Comparison of ENCODE assay signal across 11 mouse cellular contexts in the genomic region with DNA sequence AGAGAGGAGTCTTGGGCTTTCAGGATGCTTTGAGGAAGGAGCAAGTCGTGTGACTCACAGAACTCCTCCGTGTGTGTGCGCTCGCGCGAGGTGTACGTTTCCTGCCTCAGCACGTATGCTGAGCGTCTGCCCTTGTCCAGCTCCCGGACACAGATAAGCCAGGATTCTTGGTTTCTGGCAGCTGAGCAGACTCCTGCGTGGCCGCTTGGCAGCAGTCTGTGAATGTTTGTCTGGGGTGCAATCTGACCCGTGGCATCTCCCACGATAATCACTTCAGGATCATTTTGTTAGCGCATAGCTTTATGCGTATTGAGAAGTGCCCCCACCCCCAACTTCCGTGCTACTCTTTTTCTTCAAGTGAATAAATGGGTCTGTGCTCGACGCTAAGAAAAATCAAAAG. TPM values are rescaled to one million over a fixed set of nuclear protein-coding genes. Genes with fewer than 3 reads are reported as not detected.
DNase-seq lines count a peak whose midpoint lies in the region; ATAC-seq lines count a peak whose summit lies in the region.
"Had no signal": no experiment of that assay in that cellular context is flagged by ENCODE, and none has a peak within 500 bp of the region (broad histone marks: within the 10 kb centered on the region; RNA-seq: fewer than 3 reads in every experiment).

No protein-coding gene starts in this region.

- H3K9me3 ChIP-seq in forebrain, embryonic 10.5 days = no peaks in the 10 kb centered on the region
- no peaks in the 10 kb centered on the region for H3K9me3 ChIP-seq in forebrain, embryonic 16.5 days (ENCODE audit: control insufficient read depth, low read length)
- H3K9me3 ChIP-seq in midbrain, embryonic 10.5 days (replicated peaks) = no peaks in the 10 kb centered on the region
- H3K9me3 ChIP-seq in midbrain, embryonic 15.5 days = no peaks in the 10 kb centered on the region
- no peaks in the 10 kb centered on the region for H3K9me3 ChIP-seq in embryonic facial prominence, embryonic 13.5 days
- H3K9me3 ChIP-seq in limb, embryonic 15.5 days = no peaks in the 10 kb centered on the region

- peaks cover 45% of the 10 kb centered on the region for H3K4me1 ChIP-seq in forebrain, embryonic 10.5 days
- H3K4me1 ChIP-seq in forebrain, embryonic 16.5 days (replicated peaks; ENCODE audit: control insufficient read depth, insufficient read depth, low read length) = peaks cover 36% of the 10 kb centered on the region
- H3K4me1 ChIP-seq in midbrain, embryonic 10.5 days = peaks cover 61% of the 10 kb centered on the region
- peaks cover 51% of the 10 kb centered on the region for H3K4me1 ChIP-seq in midbrain, embryonic 15.5 days
- peaks cover 75% of the 10 kb centered on the region for H3K4me1 ChIP-seq in embryonic facial prominence, embryonic 13.5 days
- H3K4me1 ChIP-seq in limb, embryonic 15.5 days = peaks cover 60% of the 10 kb centered on the region

- H3K36me3 ChIP-seq in forebrain, embryonic 10.5 days (replicated peaks) = peaks cover 25% of the 10 kb centered on the region
- H3K36me3 ChIP-seq in forebrain, embryonic 16.5 days (ENCODE audit: control insufficient read depth, insufficient read depth) = no peaks in the 10 kb centered on the region
- H3K36me3 ChIP-seq in midbrain, embryonic 10.5 days = peaks cover 14% of the 10 kb centered on the region
- H3K36me3 ChIP-seq in midbrain, embryonic 15.5 days (replicated peaks) = no peaks in the 10 kb centered on the region
- peaks cover 8% of the 10 kb centered on the region for H3K36me3 ChIP-seq in embryonic facial prominence, embryonic 13.5 days
- peaks cover 4% of the 10 kb centered on the region; the same call in 1 of the 2 replicates for H3K36me3 ChIP-seq in limb, embryonic 15.5 days

- no peak overlapping the region for H3K9ac ChIP-seq in forebrain, embryonic 16.5 days (replicated peaks; ENCODE audit: low read depth, low read length)
- no peak overlapping the region for H3K9ac ChIP-seq in midbrain, embryonic 15.5 days
- H3K9ac ChIP-seq in embryonic facial prominence, embryonic 13.5 days = no peak overlapping the region
- H3K9ac ChIP-seq in limb, embryonic 15.5 days = no peak overlapping the region

- no peaks in the 10 kb centered on the region for H3K27me3 ChIP-seq in forebrain, embryonic 10.5 days (ENCODE audit: poor library complexity, severe bottlenecking)
- no peaks in the 10 kb centered on the region for H3K27me3 ChIP-seq in forebrain, embryonic 16.5 days (replicated peaks; ENCODE audit: control insufficient read depth, insufficient read depth, low read length)
- no peaks in the 10 kb centered on the region for H3K27me3 ChIP-seq in midbrain, embryonic 10.5 days (ENCODE audit: low read depth, poor library complexity, severe bottlenecking)
- no peaks in the 10 kb centered on the region for H3K27me3 ChIP-seq in midbrain, embryonic 15.5 days (replicated peaks)
- H3K27me3 ChIP-seq in embryonic facial prominence, embryonic 13.5 days = no peaks in the 10 kb centered on the region
- no peaks in the 10 kb centered on the region for H3K27me3 ChIP-seq in limb, embryonic 15.5 days

- WGBS in forebrain, embryonic 10.5 days = 88% methylated on average over 19 of the region's 19 CpGs
- WGBS in forebrain, embryonic 16.5 days = 76% methylated on average over 19 of the region's 19 CpGs
- WGBS in midbrain, embryonic 10.5 days = 90% methylated on average over 19 of the region's 19 CpGs
- 80% methylated on average over 19 of the region's 19 CpGs for WGBS in midbrain, embryonic 15.5 days
- 50% methylated on average over 19 of the region's 19 CpGs for WGBS in embryonic facial prominence, embryonic 13.5 days
- WGBS in limb, embryonic 15.5 days = 68% methylated on average over 19 of the region's 19 CpGs

- no peak for ATAC-seq in forebrain, embryonic 16.5 days
- ATAC-seq in midbrain, embryonic 15.5 days (replicated peaks) = no peak
- no peak for ATAC-seq in embryonic facial prominence, embryonic 13.5 days (ENCODE audit: insufficient number of reproducible peaks, insufficient read depth, low FRiP score, low TSS enrichment, low read depth)
- ATAC-seq in limb, embryonic 15.5 days (ENCODE audit: insufficient number of reproducible peaks, low FRiP score, low TSS enrichment, low read depth) = no peak

- H3K4me3 ChIP-seq in forebrain, embryonic 10.5 days = no peak overlapping the region
- H3K4me3 ChIP-seq in forebrain, embryonic 16.5 days (replicated peaks; ENCODE audit: low read length) = no peak overlapping the region
- H3K4me3 ChIP-seq in midbrain, embryonic 10.5 days = no peak overlapping the region
- no peak overlapping the region for H3K4me3 ChIP-seq in midbrain, embryonic 15.5 days
- H3K4me3 ChIP-seq in embryonic facial prominence, embryonic 13.5 days = no peak overlapping the region
- H3K4me3 ChIP-seq in limb, embryonic 15.5 days = no peak overlapping the region

- no peak for DNase-seq in forebrain, embryonic 10.5 days (ENCODE audit: extremely low spot score, low spot score)
- DNase-seq in midbrain, embryonic 10.5 days (ENCODE audit: low spot score) = no peak
- DNase-seq in spleen, postnatal 4 days (ENCODE audit: low spot score in 2 of 2) = no peak
- no peak for DNase-seq in thymus, postnatal 25 days
- DNase-seq: lung, postnatal 14 days had no signal

- no peak overlapping the region for H3K4me2 ChIP-seq in forebrain, embryonic 16.5 days (ENCODE audit: low read length)
- H3K4me2 ChIP-seq in midbrain, embryonic 15.5 days = no peak overlapping the region
- no peak overlapping the region for H3K4me2 ChIP-seq in embryonic facial prominence, embryonic 13.5 days
- no peak overlapping the region for H3K4me2 ChIP-seq in limb, embryonic 15.5 days

- 0 out of 2 replicates have a peak overlapping the region, but pooled peaks have one; percentile 1 for H3K27ac ChIP-seq in forebrain, embryonic 10.5 days
- no peak overlapping the region for H3K27ac ChIP-seq in forebrain, embryonic 16.5 days (ENCODE audit: low read length)
- peak overlapping the region; percentile 49; the same call in 1 of the 2 replicates for H3K27ac ChIP-seq in midbrain, embryonic 10.5 days (replicated peaks)
- H3K27ac ChIP-seq in midbrain, embryonic 15.5 days = no peak overlapping the region
- H3K27ac ChIP-seq in embryonic facial prominence, embryonic 13.5 days = peak overlapping the region; percentile 52
- H3K27ac ChIP-seq in limb, embryonic 15.5 days = peak overlapping the region; percentile 51; the same call in 1 of the 2 replicates
- H3K27ac ChIP-seq: kidney, postnatal 0 days had no signal

RNA-seq across cellular contexts. Expression of gene Wbp1l, which starts 20.1 kb away (rescaled TPM):
- polyA plus RNA-seq in forebrain, embryonic 10.5 days (2016; fragmentation: Nextera tagmentation; extraction: Ambion mirVana) = 38.4 and 43.4 TPM in 2 replicates
- 39.1 and 41.3 TPM in 2 replicates for polyA plus RNA-seq in forebrain, embryonic 16.5 days (2015; fragmentation: Nextera tagmentation; extraction: Ambion mirVana)
- 45.7 and 51.8 TPM in 2 replicates for polyA plus RNA-seq in midbrain, embryonic 10.5 days (2016; fragmentation: Nextera tagmentation; extraction: Ambion mirVana)
- polyA plus RNA-seq in midbrain, embryonic 15.5 days (2015; fragmentation: Nextera tagmentation; extraction: Ambion mirVana) = 41.1 and 42.6 TPM in 2 replicates
- polyA plus RNA-seq in embryonic facial prominence, embryonic 13.5 days (2015; fragmentation: Nextera tagmentation; extraction: Ambion mirVana) = 41.9 and 42.5 TPM in 2 replicates
- 53.4 and 59.3 TPM in 2 replicates for polyA plus RNA-seq in limb, embryonic 15.5 days (2015; fragmentation: Nextera tagmentation; extraction: Ambion mirVana)

RNA-seq across cellular contexts. Expression of gene Sfxn2, which starts 45.8 kb away (rescaled TPM):
- polyA plus RNA-seq in forebrain, embryonic 10.5 days (2016; fragmentation: Nextera tagmentation; extraction: Ambion mirVana) = 16.6 and 17.9 TPM in 2 replicates
- 14.3 and 14.8 TPM in 2 replicates for polyA plus RNA-seq in forebrain, embryonic 16.5 days (2015; fragmentation: Nextera tagmentation; extraction: Ambion mirVana)
- polyA plus RNA-seq in midbrain, embryonic 10.5 days (2016; fragmentation: Nextera tagmentation; extraction: Ambion mirVana) = 17.0 and 18.1 TPM in 2 replicates
- polyA plus RNA-seq in midbrain, embryonic 15.5 days (2015; fragmentation: Nextera tagmentation; extraction: Ambion mirVana) = 10.5 and 11.7 TPM in 2 replicates
- polyA plus RNA-seq in embryonic facial prominence, embryonic 13.5 days (2015; fragmentation: Nextera tagmentation; extraction: Ambion mirVana) = 24.9 and 25.2 TPM in 2 replicates
- polyA plus RNA-seq in limb, embryonic 15.5 days (2015; fragmentation: Nextera tagmentation; extraction: Ambion mirVana) = 22.3 and 23.5 TPM in 2 replicates

RNA-seq across cellular contexts. Expression of gene Arl3, which starts 46.0 kb away (rescaled TPM):
- 196 and 201 TPM in 2 replicates for polyA plus RNA-seq in forebrain, embryonic 10.5 days (2016; fragmentation: Nextera tagmentation; extraction: Ambion mirVana)
- polyA plus RNA-seq in forebrain, embryonic 16.5 days (2015; fragmentation: Nextera tagmentation; extraction: Ambion mirVana) = 226 and 246 TPM in 2 replicates
- 207 and 216 TPM in 2 replicates for polyA plus RNA-seq in midbrain, embryonic 10.5 days (2016; fragmentation: Nextera tagmentation; extraction: Ambion mirVana)
- 209 and 210 TPM in 2 replicates for polyA plus RNA-seq in midbrain, embryonic 15.5 days (2015; fragmentation: Nextera tagmentation; extraction: Ambion mirVana)
- polyA plus RNA-seq in embryonic facial prominence, embryonic 13.5 days (2015; fragmentation: Nextera tagmentation; extraction: Ambion mirVana) = 192 and 193 TPM in 2 replicates
- 127 and 138 TPM in 2 replicates for polyA plus RNA-seq in limb, embryonic 15.5 days (2015; fragmentation: Nextera tagmentation; extraction: Ambion mirVana)

RNA-seq across cellular contexts. Expression of gene Cyp17a1, which starts 54.0 kb away (rescaled TPM):
- not detected in 2 replicates for polyA plus RNA-seq in forebrain, embryonic 10.5 days (2016; fragmentation: Nextera tagmentation; extraction: Ambion mirVana)
- polyA plus RNA-seq in forebrain, embryonic 16.5 days (2015; fragmentation: Nextera tagmentation; extraction: Ambion mirVana) = 0.33 TPM in 1 of 2 replicates, not detected in the other
- not detected in 2 replicates for polyA plus RNA-seq in midbrain, embryonic 10.5 days (2016; fragmentation: Nextera tagmentation; extraction: Ambion mirVana)
- polyA plus RNA-seq in midbrain, embryonic 15.5 days (2015; fragmentation: Nextera tagmentation; extraction: Ambion mirVana) = not detected in 2 replicates
- polyA plus RNA-seq in embryonic facial prominence, embryonic 13.5 days (2015; fragmentation: Nextera tagmentation; extraction: Ambion mirVana) = not detected in 2 replicates
- polyA plus RNA-seq in limb, embryonic 15.5 days (2015; fragmentation: Nextera tagmentation; extraction: Ambion mirVana) = 1.9 and 2.7 TPM in 2 replicates
- polyA plus RNA-seq: cortical plate, adult 2 months; kidney, postnatal 0 days had no signal

Comparison
In these comparisons a context has a peak if more than half of its experiments do, and no peak if none do; other contexts are left out.
1. H3K27ac ChIP-seq: peak in forebrain, embryonic 10.5 days (single experiment), midbrain, embryonic 10.5 days (single experiment), embryonic facial prominence, embryonic 13.5 days (single experiment) and limb, embryonic 15.5 days (single experiment); none in forebrain, embryonic 16.5 days (single experiment) and midbrain, embryonic 15.5 days (single experiment).